Mouse (Mus musculus) T-cell, adult 2 months (primary cell): Measurements from ENCODE around the gene Elac2.

ENCODE experiments used
- DNase-seq: peaks from one replicate; pipeline ENCODE4 v3.0.0; 2022; ENCODE audit warnings: low spot score

Gene Elac2

DNA sequence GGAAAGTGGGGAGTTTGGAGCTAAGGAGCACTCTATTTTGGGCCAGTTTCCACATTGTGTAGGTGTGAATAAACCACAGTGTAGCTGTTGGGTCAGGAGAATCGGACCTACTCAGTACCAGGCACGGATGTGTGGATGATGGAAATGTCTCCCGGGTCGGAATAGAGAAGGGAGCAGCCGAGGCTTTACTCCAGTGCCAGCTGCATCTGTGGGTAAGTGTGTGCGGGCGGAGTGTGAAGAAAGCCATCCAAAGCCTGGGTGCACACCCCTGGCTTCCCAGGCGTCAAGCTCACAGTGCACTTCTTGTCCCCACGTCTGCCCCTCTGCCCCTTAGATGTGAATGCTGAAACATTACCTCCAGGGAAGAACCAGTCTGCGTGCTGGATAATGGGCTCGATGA, 43.9 kb downstream of the Elac2 start:
- DNase-seq, result no peak

DNA sequence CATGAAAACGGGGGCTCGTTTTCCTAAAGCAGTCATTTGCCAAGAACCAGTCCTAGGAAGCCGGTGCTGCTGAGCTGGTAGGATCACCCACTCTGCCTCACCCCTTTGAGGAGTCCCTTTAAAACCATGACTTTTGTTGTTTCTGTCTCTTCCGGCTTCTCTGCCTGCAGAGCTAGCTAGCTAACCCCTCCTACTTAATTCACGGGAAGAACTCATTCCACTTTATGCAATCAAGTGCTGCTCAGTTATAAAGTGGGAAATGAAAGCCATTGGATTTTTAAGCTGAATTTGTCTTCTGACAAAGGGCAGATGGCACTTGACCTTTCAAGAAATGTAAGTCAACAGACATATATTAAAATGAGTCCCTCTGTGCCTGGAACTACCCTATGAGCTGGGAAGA, 49.2 kb downstream of the Elac2 start:
- no peak for DNase-seq

DNA sequence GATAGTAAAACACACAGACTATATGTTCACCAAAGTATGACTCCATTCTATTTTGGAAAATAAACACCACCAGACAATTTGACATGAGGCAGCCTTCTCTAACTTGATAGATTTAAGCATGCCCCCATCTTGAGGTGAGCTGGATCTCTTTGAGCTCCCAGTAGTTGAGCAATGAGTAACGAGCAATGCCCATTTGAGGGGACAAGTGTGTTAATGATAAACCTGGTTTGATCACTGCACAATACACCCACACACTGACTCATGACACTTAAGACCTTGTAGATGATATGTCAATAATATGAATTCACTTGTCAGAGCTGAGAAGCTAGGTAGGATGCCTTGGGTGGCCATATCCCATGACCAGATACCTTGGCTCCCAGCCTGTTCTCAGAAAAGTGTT, 51.4 kb downstream of the Elac2 start:
- no peak for DNase-seq

DNA sequence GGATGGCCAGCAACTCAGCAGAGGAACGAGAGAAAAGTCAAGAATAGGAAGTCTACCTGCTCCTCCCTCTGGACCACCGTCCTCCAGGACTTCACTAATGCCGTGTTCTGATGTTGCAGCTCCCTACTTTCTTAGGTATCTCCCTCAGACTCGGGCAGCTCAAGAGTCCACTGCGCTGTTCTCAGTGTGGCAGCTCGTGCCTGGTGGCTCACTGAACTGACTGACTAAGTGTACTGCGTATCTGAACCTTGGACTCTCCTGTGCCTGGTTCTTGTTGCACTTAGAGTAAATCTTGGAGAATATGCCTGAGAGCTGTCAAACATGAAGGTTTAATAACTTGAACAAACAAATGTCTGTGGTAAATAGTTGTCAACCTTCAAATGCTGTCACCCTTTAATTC, 53.4 kb downstream of the Elac2 start:
- DNase-seq, result no peak

DNA sequence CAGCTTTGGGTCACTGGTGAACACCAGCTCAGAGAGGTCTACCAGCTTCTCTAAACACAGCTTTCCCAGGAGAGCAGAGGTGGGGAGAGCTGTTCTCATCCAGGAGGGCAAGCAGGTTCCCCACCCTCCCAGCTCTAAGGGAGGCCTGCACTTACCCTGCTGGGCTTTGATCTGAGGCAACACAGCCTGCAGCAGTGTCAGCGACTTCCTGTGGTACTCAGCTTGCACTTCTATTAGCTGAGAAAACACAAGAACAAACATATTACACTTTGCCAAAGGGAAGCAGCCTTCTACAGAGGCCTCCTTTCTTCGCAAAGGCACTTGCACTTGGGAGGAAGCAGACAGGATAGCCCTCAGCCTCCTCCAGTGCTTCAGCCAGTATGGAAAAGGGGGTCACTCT, 60.2 kb downstream of the Elac2 start:
- DNase-seq, result no peak

DNA sequence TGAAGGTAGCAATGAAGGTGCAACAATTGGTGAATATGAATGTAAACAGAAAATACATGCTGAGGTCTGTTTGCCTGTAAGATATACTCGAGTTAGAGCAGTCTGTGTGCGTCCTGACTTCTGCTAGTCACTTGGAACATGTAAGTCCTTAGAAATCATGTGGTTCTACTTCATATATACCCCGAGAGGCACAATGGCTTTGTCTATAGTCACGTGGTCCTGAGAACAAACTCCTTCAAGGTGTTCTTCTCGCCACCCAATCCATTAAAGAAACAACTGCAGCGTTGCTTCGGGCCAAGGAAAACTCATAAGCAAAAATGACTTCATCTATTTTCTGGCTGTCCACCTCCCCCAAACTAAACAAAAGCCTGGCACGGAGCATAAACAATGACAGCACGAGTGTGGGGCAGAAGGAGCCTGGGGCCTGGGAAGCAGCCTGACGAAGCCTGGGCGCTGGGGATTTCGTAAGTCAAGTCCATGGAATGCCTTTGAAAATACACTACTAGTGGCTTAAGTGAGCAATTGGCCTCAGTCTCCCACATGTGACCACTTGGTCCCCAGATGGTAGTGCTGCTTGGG, 60.8 kb downstream of the Elac2 start:
- DNase-seq, result no peak

DNA sequence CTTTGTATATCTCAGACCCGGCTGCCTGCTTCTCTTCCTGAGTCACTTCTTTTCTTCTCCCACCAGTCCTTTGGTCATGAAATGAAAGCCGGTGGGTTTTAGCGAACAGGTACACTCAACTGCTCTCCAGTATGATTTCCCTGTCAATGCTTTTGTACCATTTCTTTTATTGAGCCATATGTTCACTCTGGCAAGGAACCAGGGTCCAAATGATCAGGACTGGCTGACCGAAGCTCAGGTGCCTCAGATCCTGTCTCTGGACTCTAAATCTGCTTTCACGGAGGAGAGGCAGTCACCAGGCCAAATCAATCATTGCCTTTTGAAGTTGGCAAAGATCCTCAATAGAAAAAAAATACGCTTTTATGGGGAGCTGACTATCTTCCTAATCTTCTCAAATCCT, 61.7 kb downstream of the Elac2 start:
- no peak for DNase-seq

DNA sequence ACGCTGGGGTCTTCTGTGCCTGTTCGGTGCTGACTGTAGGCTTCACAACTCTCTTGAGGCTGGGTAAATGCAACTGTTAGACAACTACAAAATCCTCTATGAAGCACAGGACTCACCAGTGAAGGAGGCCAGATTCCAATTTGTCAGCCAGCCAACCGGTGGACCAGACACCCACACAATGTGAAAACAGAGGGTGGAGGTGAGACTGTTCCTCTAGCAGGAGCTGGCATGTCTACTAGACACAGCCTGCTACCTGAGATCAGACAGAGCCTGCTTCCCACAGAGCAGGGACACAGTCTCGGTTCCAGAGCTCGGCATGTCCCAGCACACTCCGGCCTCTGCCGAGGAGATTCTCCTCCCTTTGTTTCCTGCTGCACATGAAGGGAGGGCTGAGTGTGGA, 70.3 kb downstream of the Elac2 start:
- DNase-seq, result no peak

DNA sequence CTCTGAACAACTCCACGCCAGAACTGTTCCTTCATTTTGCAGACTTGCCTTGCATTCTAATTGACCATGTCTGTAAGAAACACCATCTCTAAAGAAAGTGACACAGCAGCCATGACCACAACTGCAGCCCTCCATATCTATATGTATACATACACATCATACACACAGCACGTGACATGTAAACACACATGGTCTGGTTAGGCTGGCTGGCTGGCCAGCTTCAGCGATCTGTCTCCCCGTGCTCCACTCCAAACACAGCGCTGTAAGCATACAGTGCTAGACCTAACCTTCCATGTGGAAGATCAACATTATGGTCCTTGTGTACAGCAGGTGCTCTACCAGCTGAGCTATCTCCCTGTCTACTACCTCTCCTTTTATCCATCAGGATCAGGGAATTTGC, 72.0 kb downstream of the Elac2 start:
- no peak for DNase-seq
